Mouse (Mus musculus): ENCODE measurements at regions not wholly inside any gene's neighbourhood (a gene's known extent, or its start where the extent isn't known, plus 50 kb on each side); places are given as distances from the start of the nearest gene placed in this dataset.

- TF ChIP-seq CTCF (IDR thresholded peaks at IDR 0.05; ENCODE audit: borderline replicate concordance, insufficient read depth, low read depth, low read length) (no peak), POLR2A (IDR thresholded peaks at IDR 0.05; ENCODE audit: borderline replicate concordance, insufficient read depth, low read length) (no peak)
Observed at GRCm38 (mm10) chr6:101997629-101998028, 575.3 kb downstream of the Cntn3 start.

All from cerebellum, adult 2 months (tissue).